Mouse (Mus musculus): Measurements from ENCODE around the gene Snhg11. TPM values are rescaled to one million over a fixed set of nuclear protein-coding genes. Genes with fewer than 3 reads are reported as not detected.

Gene Snhg11
- total and polyA plus RNA-seq, 2 experiments from 2014 or later = 169 to 635 TPM

DNA sequence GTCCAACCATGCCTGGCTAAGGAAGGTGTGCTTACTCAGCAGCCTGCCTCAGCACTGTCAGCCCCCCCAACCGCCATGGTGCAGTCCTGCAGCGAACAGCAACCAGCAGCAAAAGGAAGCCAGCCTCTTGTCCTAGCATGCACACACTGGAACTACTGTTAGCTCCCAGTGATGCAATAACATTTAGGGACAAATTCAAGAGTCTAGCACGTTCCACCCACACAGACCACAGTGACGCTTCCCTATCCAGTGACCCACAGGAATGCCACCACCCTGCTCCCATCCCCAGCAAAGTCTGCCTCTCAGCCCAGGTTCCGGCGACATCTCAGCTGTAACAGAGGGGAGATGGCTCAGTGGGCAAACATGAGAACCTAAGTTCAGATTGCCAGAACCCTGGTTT, 29.0 kb upstream of the Snhg11 start:
- Histone ChIP-seq H3K27ac (ENCODE audit: low read depth, low read length) (no peak overlapping the region), H3K4me1 (ENCODE audit: insufficient read depth, low read length) (no peaks in the 10 kb centered on the region), H3K4me2 (ENCODE audit: low read depth, low read length, poor library complexity, severe bottlenecking) (no peak overlapping the region), H3K36me3 (ENCODE audit: insufficient read depth, low read length) (no peaks in the 10 kb centered on the region), H3K9ac (replicated peaks; ENCODE audit: low read length, poor library complexity, severe bottlenecking) (no peak overlapping the region), H3K27me3 (ENCODE audit: insufficient read depth, low read length) (no peaks in the 10 kb centered on the region), H3K9me3 (ENCODE audit: low read length) (no peaks in the 10 kb centered on the region), H3K4me3 (ENCODE audit: low read depth, low read length) (no peak overlapping the region)
- no peak for ATAC-seq (ENCODE audit: low FRiP score)
- DNase-seq (ENCODE audit: low spot score) = no peak
- no peak for TF ChIP-seq CTCF (IDR thresholded peaks at IDR 0.05)
- 77% methylated on average over 6 of the region's 6 CpGs for WGBS

DNA sequence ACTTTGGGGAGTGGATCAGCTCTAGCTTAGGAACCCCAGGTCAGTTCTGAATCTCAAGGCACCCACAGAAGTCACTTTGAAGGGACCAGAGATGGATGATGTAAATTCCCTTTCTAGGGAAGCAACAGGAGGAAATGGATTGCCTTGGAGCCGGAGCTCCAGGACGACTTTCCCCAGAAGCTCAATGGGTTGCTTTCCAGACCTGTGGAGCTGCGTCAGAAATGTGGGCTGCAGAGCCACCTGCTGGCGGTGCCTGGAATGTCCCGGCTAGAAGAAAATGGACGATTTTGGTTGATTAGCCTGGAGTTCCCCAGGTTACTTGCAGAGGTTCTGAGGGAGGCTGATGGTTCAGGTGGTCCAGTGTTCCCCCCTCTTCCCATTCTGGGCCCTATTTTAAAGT, 27.6 kb upstream of the Snhg11 start:
- TF ChIP-seq CTCF (IDR thresholded peaks at IDR 0.05) = peak; percentile 94
- ATAC-seq (ENCODE audit: low FRiP score) (peak; percentile 27; the same call in 1 of the 2 replicates), DNase-seq (ENCODE audit: low spot score) (peak; percentile 79)
- H3K27ac ChIP-seq (ENCODE audit: low read depth, low read length) = no peak overlapping the region
- WGBS = 2% methylated on average over 6 of the region's 6 CpGs
- H3K4me3 ChIP-seq (ENCODE audit: low read depth, low read length) = no peak overlapping the region
- H3K36me3 ChIP-seq (ENCODE audit: insufficient read depth, low read length) = no peaks in the 10 kb centered on the region
- H3K4me2 ChIP-seq (ENCODE audit: low read depth, low read length, poor library complexity, severe bottlenecking) = no peak overlapping the region
- no peaks in the 10 kb centered on the region for H3K4me1 ChIP-seq (ENCODE audit: insufficient read depth, low read length)
- no peak overlapping the region for H3K9ac ChIP-seq (replicated peaks; ENCODE audit: low read length, poor library complexity, severe bottlenecking)
- H3K9me3 ChIP-seq (ENCODE audit: low read length) = no peaks in the 10 kb centered on the region
- H3K27me3 ChIP-seq (ENCODE audit: insufficient read depth, low read length) = no peaks in the 10 kb centered on the region

GRCm38 (mm10) chr2:158352801-158353520, 22.5 kb upstream of the Snhg11 start:
- Histone ChIP-seq H3K36me3 (ENCODE audit: insufficient read depth, low read length) (peaks cover 23% of the 10 kb centered on the region), H3K4me1 (ENCODE audit: insufficient read depth, low read length) (no peaks in the 10 kb centered on the region), H3K27ac (ENCODE audit: low read depth, low read length) (no peak overlapping the region), H3K4me3 (ENCODE audit: low read depth, low read length) (no peak overlapping the region), H3K9me3 (ENCODE audit: low read length) (no peaks in the 10 kb centered on the region), H3K9ac (replicated peaks; ENCODE audit: low read length, poor library complexity, severe bottlenecking) (no peak overlapping the region), H3K27me3 (ENCODE audit: insufficient read depth, low read length) (no peaks in the 10 kb centered on the region), H3K4me2 (ENCODE audit: low read depth, low read length, poor library complexity, severe bottlenecking) (no peak overlapping the region)
- ATAC-seq (ENCODE audit: low FRiP score) (no peak), DNase-seq (ENCODE audit: low spot score) (no peak)
- no peak for TF ChIP-seq CTCF (IDR thresholded peaks at IDR 0.05)
- WGBS = 81% methylated on average over 3 of the region's 3 CpGs

DNA sequence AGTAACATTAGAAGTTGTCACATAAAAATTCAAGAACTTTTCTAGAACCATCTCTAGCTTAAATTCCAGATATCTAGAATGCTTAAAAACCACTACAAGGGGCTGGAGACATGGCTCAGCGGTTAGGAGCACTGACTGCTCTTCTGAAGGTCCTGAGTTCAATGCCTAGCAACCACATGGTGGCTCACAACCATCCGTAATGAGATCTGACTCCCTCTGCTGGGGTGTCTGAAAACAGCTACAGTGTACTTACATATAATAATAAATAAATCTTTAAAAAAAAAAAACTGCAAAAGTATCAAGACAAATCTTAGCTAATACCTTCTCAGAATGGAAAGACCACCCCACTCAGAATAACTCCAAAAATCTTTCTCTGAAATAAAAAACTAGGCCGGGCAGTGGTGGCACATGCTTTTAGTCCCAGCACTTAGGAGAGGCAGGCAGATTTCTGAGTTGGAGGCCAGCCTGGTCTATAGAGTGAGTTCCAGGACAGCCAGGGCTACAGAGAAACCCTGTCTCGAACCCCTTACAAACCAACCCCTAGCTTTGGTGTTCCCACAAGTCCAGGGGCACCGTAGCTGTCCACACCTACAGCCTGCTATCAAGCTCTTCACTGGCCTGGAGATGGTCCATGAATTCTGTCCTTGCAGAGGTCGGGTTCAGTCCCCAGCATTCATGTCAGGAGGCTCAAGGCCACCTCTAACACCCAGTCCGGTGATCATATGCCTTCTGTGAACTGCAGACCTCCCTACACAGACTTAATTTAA, 20.9 kb upstream of the Snhg11 start:
- no peak for ATAC-seq (ENCODE audit: low FRiP score)
- Histone ChIP-seq H3K4me2 (ENCODE audit: low read depth, low read length, poor library complexity, severe bottlenecking) (no peak overlapping the region), H3K27ac (ENCODE audit: low read depth, low read length) (no peak overlapping the region), H3K36me3 (ENCODE audit: insufficient read depth, low read length) (peaks cover 39% of the 10 kb centered on the region), H3K4me1 (ENCODE audit: insufficient read depth, low read length) (no peaks in the 10 kb centered on the region), H3K27me3 (ENCODE audit: insufficient read depth, low read length) (no peaks in the 10 kb centered on the region), H3K9me3 (ENCODE audit: low read length) (no peaks in the 10 kb centered on the region), H3K4me3 (ENCODE audit: low read depth, low read length) (no peak overlapping the region), H3K9ac (replicated peaks; ENCODE audit: low read length, poor library complexity, severe bottlenecking) (no peak overlapping the region)
- DNase-seq (ENCODE audit: low spot score) = no peak
- peak; percentile 43 for TF ChIP-seq CTCF (IDR thresholded peaks at IDR 0.05)
- WGBS = 79% methylated on average over 7 of the region's 7 CpGs

- Histone ChIP-seq H3K4me3 (ENCODE audit: low read depth, low read length) (no peak overlapping the region), H3K27me3 (ENCODE audit: insufficient read depth, low read length) (no peaks in the 10 kb centered on the region), H3K36me3 (ENCODE audit: insufficient read depth, low read length) (peaks cover 46% of the 10 kb centered on the region), H3K9me3 (ENCODE audit: low read length) (no peaks in the 10 kb centered on the region), H3K4me2 (ENCODE audit: low read depth, low read length, poor library complexity, severe bottlenecking) (no peak overlapping the region), H3K4me1 (ENCODE audit: insufficient read depth, low read length) (no peaks in the 10 kb centered on the region), H3K9ac (replicated peaks; ENCODE audit: low read length, poor library complexity, severe bottlenecking) (no peak overlapping the region), H3K27ac (ENCODE audit: low read depth, low read length) (no peak overlapping the region)
- no peak for TF ChIP-seq CTCF (IDR thresholded peaks at IDR 0.05)
- no peak for ATAC-seq (ENCODE audit: low FRiP score)
- no peak for DNase-seq (ENCODE audit: low spot score)
- WGBS = 90% methylated on average over 2 of the region's 2 CpGs
Measured at GRCm38 (mm10) chr2:158355238-158355637, 20.2 kb upstream of the Snhg11 start.

DNA sequence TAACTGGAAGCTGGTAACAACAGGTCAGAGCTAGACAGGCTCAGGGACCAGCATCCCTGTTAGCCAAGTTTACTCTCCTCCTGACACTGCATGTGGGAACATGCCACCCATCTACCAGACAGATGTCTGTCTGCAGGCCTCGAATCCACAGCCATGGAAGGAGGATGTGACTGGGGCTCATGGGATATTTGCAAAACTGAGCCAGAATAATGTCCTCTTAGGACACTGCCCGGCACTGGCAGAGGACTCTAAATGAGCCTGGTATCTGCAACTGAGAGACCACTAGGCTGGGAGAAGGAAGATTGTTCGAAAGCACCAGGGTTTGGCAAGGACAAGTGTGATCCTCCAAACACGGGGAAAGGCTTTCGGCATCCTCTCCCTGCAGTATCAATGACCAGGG, 19.3 kb upstream of the Snhg11 start:
- Histone ChIP-seq H3K27ac (ENCODE audit: low read depth, low read length) (no peak overlapping the region), H3K4me3 (ENCODE audit: low read depth, low read length) (no peak overlapping the region), H3K9ac (replicated peaks; ENCODE audit: low read length, poor library complexity, severe bottlenecking) (no peak overlapping the region), H3K9me3 (ENCODE audit: low read length) (no peaks in the 10 kb centered on the region), H3K4me2 (ENCODE audit: low read depth, low read length, poor library complexity, severe bottlenecking) (no peak overlapping the region), H3K27me3 (ENCODE audit: insufficient read depth, low read length) (no peaks in the 10 kb centered on the region), H3K4me1 (ENCODE audit: insufficient read depth, low read length) (no peaks in the 10 kb centered on the region), H3K36me3 (ENCODE audit: insufficient read depth, low read length) (peaks cover 46% of the 10 kb centered on the region)
- TF ChIP-seq CTCF (IDR thresholded peaks at IDR 0.05) = no peak
- no peak for ATAC-seq (ENCODE audit: low FRiP score)
- no peak for DNase-seq (ENCODE audit: low spot score)
- WGBS = 93% methylated on average over 5 of the region's 5 CpGs

All from midbrain, postnatal 0 days (tissue).